Mouse (Mus musculus): ENCODE measurements around the gene Sept1. TPM values are rescaled to one million over a fixed set of nuclear protein-coding genes. Genes with fewer than 3 reads are reported as not detected.
"Not testable (repeated sequence)": the region's sequence is repeated elsewhere in the genome, so short reads cannot be mapped to it uniquely, and the experiment has no call there.

The Sept1 gene
- polyA plus RNA-seq, 1 experiment: 1,102 TPM

- Histone ChIP-seq H3K27ac (ENCODE audit: control insufficient read depth, insufficient read depth, low read length) (no peak overlapping the region), H3K4me1 (replicated peaks; ENCODE audit: control insufficient read depth, insufficient read depth, low read length) (peaks cover 25% of the 10 kb centered on the region), H3K4me3 (ENCODE audit: control insufficient read depth, insufficient read depth, low read length) (no peak overlapping the region), H3K36me3 (ENCODE audit: control insufficient read depth, insufficient read depth, low read length) (peaks cover 4% of the 10 kb centered on the region; the same call in 1 of the 2 replicates), H3K27me3 (ENCODE audit: control insufficient read depth, insufficient read depth, low read length) (no peaks in the 10 kb centered on the region)
- 92% methylated on average over 10 of the region's 10 CpGs for WGBS
- TF ChIP-seq CTCF (IDR thresholded peaks at IDR 0.05; ENCODE audit: borderline replicate concordance, control insufficient read depth, extremely low read depth, insufficient read depth, low read length, poor library complexity): no peak
- TF ChIP-seq POLR2A (IDR thresholded peaks at IDR 0.05; ENCODE audit: control insufficient read depth, extremely low read depth, insufficient read depth, low read length, poor library complexity): no peak
- no peak for DNase-seq
Measured at GRCm38 (mm10) chr7:127187351-127187750, 45.6 kb downstream of the Sept1 start.

DNA sequence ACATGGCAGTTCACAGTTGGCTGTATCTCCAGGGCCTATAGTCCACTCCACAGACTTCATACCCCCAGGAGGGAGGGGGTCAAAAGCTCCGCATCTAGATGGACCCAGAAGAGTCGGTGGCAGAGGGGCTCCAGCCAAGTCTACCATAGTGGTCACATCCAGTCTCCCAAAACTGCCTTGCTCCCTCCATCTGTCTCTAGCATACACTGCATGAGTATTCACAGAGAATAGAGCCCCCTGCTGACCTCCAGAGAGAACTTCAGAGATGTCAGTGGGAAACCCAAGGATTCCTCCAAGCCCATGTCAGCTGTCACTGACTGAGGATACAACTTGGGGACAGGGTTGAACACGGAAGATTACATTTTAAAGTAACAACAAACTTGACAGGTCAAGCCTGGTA is 47.3 kb downstream of the Sept1 start:
- H3K27me3 ChIP-seq (ENCODE audit: control insufficient read depth, insufficient read depth, low read length): no peaks in the 10 kb centered on the region
- no peaks in the 10 kb centered on the region for H3K36me3 ChIP-seq (ENCODE audit: control insufficient read depth, insufficient read depth, low read length)
- H3K27ac ChIP-seq (ENCODE audit: control insufficient read depth, insufficient read depth, low read length): no peak overlapping the region
- TF ChIP-seq POLR2A (IDR thresholded peaks at IDR 0.05; ENCODE audit: control insufficient read depth, extremely low read depth, insufficient read depth, low read length, poor library complexity) (no peak), CTCF (IDR thresholded peaks at IDR 0.05; ENCODE audit: borderline replicate concordance, control insufficient read depth, extremely low read depth, insufficient read depth, low read length, poor library complexity) (no peak)
- peak; percentile 37 for DNase-seq
- H3K4me1 ChIP-seq (replicated peaks; ENCODE audit: control insufficient read depth, insufficient read depth, low read length): peaks cover 30% of the 10 kb centered on the region
- H3K4me3 ChIP-seq (ENCODE audit: control insufficient read depth, insufficient read depth, low read length): no peak overlapping the region
- 78% methylated on average over 3 of the region's 3 CpGs for WGBS

DNA sequence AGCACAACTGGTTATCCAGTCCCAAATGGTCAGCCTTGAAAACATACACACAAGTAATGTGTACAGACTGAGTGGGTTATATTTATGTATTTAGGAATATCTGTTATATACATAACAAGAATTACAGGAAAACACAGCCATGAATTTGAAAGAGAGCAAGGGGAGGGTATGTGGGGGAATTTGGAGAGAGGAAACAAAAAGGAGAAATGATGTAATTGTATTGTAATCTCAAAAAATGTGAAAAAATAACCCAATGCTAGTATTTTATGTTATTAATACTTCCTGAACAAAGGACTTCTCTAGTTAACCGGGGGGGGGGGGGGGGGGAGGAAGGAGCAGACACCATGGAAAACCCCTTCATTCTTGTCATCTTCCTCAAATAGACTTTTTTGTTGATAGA is 48.2 kb downstream of the Sept1 start:
- Histone ChIP-seq H3K27me3 (ENCODE audit: control insufficient read depth, insufficient read depth, low read length) (no peaks in the 10 kb centered on the region), H3K4me3 (ENCODE audit: control insufficient read depth, insufficient read depth, low read length) (no peak overlapping the region), H3K27ac (ENCODE audit: control insufficient read depth, insufficient read depth, low read length) (no peak overlapping the region), H3K4me1 (replicated peaks; ENCODE audit: control insufficient read depth, insufficient read depth, low read length) (peaks cover 27% of the 10 kb centered on the region), H3K36me3 (ENCODE audit: control insufficient read depth, insufficient read depth, low read length) (no peaks in the 10 kb centered on the region)
- TF ChIP-seq CTCF (IDR thresholded peaks at IDR 0.05; ENCODE audit: borderline replicate concordance, control insufficient read depth, extremely low read depth, insufficient read depth, low read length, poor library complexity) (no peak), POLR2A (IDR thresholded peaks at IDR 0.05; ENCODE audit: control insufficient read depth, extremely low read depth, insufficient read depth, low read length, poor library complexity) (no peak)
- 5% methylated on average over 1 of the region's 1 CpGs for WGBS
- DNase-seq: no peak

DNA sequence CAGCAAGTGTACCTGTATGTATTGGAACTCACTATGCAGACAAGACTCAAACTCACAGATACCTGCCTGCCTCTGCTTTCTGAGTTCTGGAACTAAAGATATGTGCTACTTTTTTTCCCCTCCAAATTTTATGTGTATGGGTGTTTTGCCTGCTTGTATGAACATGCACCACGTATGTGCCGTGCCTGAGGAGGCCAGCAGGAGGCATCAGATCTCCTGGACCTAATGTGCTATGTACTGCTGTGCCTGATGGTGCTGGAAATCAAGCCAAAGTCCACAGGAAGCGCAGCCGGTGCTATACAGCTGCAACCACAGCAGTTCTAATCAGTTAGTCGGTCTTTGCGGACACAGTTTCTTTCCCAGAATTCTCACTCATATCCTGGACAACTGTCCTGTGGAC is 49.1 kb downstream of the Sept1 start:
- TF ChIP-seq CTCF (IDR thresholded peaks at IDR 0.05; ENCODE audit: borderline replicate concordance, control insufficient read depth, extremely low read depth, insufficient read depth, low read length, poor library complexity) (no peak), POLR2A (IDR thresholded peaks at IDR 0.05; ENCODE audit: control insufficient read depth, extremely low read depth, insufficient read depth, low read length, poor library complexity) (no peak)
- 87% methylated on average over 6 of the region's 6 CpGs for WGBS
- Histone ChIP-seq H3K36me3 (ENCODE audit: control insufficient read depth, insufficient read depth, low read length) (no peaks in the 10 kb centered on the region), H3K4me1 (replicated peaks; ENCODE audit: control insufficient read depth, insufficient read depth, low read length) (peaks cover 19% of the 10 kb centered on the region), H3K27ac (ENCODE audit: control insufficient read depth, insufficient read depth, low read length) (no peak overlapping the region), H3K27me3 (ENCODE audit: control insufficient read depth, insufficient read depth, low read length) (no peaks in the 10 kb centered on the region), H3K4me3 (ENCODE audit: control insufficient read depth, insufficient read depth, low read length) (no peak overlapping the region)
- peak; percentile 34 for DNase-seq

DNA sequence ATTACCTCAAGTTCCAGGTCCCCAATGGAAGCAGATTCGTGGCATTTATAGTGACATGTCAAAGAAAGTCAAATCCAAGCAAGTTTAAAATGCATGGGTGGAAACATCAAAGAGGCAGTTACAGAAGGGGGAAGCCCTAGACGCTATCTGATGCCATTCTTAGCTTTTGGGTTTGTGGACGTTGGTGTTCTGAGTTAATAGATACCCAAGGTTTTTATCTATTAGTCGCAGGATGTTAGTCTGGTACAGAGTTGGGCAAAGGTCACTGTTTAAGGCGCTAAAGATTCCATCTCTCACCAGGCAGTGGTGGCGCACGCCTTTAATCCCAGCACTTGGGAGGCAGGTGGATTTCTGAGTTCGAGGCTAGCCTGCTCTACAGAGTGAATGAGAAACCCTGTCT is 49.6 kb downstream of the Sept1 start:
- no peak overlapping the region for H3K4me3 ChIP-seq (ENCODE audit: control insufficient read depth, insufficient read depth, low read length)
- no peaks in the 10 kb centered on the region for H3K36me3 ChIP-seq (ENCODE audit: control insufficient read depth, insufficient read depth, low read length)
- 87% methylated on average over 8 of the region's 8 CpGs for whole genome bisulfite sequencing
- no peak overlapping the region for H3K27ac ChIP-seq (ENCODE audit: control insufficient read depth, insufficient read depth, low read length)
- DNase-seq: no peak
- no peak for TF ChIP-seq POLR2A (IDR thresholded peaks at IDR 0.05; ENCODE audit: control insufficient read depth, extremely low read depth, insufficient read depth, low read length, poor library complexity)
- no peak for TF ChIP-seq CTCF (IDR thresholded peaks at IDR 0.05; ENCODE audit: borderline replicate concordance, control insufficient read depth, extremely low read depth, insufficient read depth, low read length, poor library complexity)
- no peaks in the 10 kb centered on the region for H3K27me3 ChIP-seq (ENCODE audit: control insufficient read depth, insufficient read depth, low read length)
- peaks cover 14% of the 10 kb centered on the region for H3K4me1 ChIP-seq (replicated peaks; ENCODE audit: control insufficient read depth, insufficient read depth, low read length)

DNA sequence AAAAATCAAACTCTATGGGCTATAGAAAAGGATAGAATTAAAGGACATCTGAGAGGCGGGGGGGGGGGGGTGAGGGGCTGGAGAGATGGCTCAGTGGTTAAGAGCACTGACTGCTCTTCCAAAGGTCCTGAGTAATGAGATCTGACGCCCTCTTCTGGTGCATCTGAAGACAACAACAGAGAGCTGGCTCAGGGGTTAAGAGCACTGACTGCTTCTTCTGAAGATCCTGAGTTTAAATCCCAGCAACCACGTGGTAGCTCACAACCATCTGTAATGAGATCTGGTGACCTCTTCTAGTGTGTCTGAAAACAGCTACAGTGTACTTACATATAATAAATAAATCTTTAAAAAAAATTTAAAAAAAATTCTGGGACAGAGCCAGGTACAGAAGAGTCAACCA is 51.2 kb downstream of the Sept1 start:
- WGBS: 52% methylated on average over 3 of the region's 3 CpGs
- H3K27me3 ChIP-seq (ENCODE audit: control insufficient read depth, insufficient read depth, low read length); DNase-seq; H3K4me3 ChIP-seq (ENCODE audit: control insufficient read depth, insufficient read depth, low read length); H3K36me3 ChIP-seq (ENCODE audit: control insufficient read depth, insufficient read depth, low read length); H3K27ac ChIP-seq (ENCODE audit: control insufficient read depth, insufficient read depth, low read length): not testable (repeated sequence)
- H3K4me1 ChIP-seq (replicated peaks; ENCODE audit: control insufficient read depth, insufficient read depth, low read length): peaks cover 19% of the 10 kb centered on the region

DNA sequence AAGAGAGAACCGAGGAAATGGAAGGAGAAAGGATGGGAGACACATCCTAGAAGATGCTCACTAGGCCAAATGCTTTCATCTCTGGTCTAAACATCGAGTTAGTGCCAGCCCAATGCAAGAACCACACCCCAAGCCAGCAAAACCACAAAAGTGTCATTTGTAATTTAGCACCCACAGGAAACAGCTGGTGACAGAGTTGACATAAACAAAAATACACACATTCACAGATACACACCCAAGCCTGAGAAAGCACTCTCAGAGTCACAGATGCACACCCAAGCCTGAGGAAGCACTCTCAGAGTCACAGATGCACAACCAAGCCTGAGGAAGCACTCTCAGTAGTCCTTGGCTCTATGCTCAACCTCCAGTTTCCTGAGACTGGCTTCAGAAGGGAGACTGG is 52.1 kb downstream of the Sept1 start:
- WGBS: 9% methylated on average over 2 of the region's 2 CpGs
- Histone ChIP-seq H3K36me3 (ENCODE audit: control insufficient read depth, insufficient read depth, low read length) (no peaks in the 10 kb centered on the region), H3K27me3 (ENCODE audit: control insufficient read depth, insufficient read depth, low read length) (no peaks in the 10 kb centered on the region), H3K4me1 (replicated peaks; ENCODE audit: control insufficient read depth, insufficient read depth, low read length) (peaks cover 19% of the 10 kb centered on the region), H3K4me3 (ENCODE audit: control insufficient read depth, insufficient read depth, low read length) (no peak overlapping the region), H3K27ac (ENCODE audit: control insufficient read depth, insufficient read depth, low read length) (peak overlapping the region; percentile 14)
- no peak for TF ChIP-seq POLR2A (IDR thresholded peaks at IDR 0.05; ENCODE audit: control insufficient read depth, extremely low read depth, insufficient read depth, low read length, poor library complexity)
- no peak for TF ChIP-seq CTCF (IDR thresholded peaks at IDR 0.05; ENCODE audit: borderline replicate concordance, control insufficient read depth, extremely low read depth, insufficient read depth, low read length, poor library complexity)
- DNase-seq: no peak
